Mouse (Mus musculus): ENCODE measurements around the gene Iqgap2.

GRCm38 (mm10) chr13:95782311-95782968, 109.3 kb downstream of the Iqgap2 start:
- TF ChIP-seq POLR2A (IDR thresholded peaks at IDR 0.05; ENCODE audit: low read depth, low read length) (no peak), CTCF (conservative IDR thresholded peaks at IDR 0.05; ENCODE audit: insufficient read depth, insufficient read length, low read depth, low read length) (no peak)
